Mouse (Mus musculus) heart, adult 2 months (tissue): Measurements from ENCODE around the gene Ilvbl.

Experiments
- CTCF ChIP-seq: fragments of 200-600 bp; IDR thresholded peaks from 2 replicates; pipeline ENCODE4 v1.8.1; 2022; ENCODE audit warnings: antibody characterized with exemption, mild to moderate bottlenecking, moderate library complexity
- EP300 ChIP-seq: fragments of 200-500 bp; IDR thresholded peaks from 2 replicates; pipeline ENCODE4 v1.6.1; 2011; ENCODE audit warnings: low read depth, low read length, control low read depth; ENCODE audit not compliant: insufficient read depth
- POLR2A ChIP-seq: fragments of 200-500 bp; IDR thresholded peaks from 2 replicates; pipeline ENCODE4 v1.6.1; 2011; ENCODE audit warnings: mild to moderate bottlenecking, low read depth, low read length, control low read depth; ENCODE audit not compliant: insufficient read depth

DNA sequence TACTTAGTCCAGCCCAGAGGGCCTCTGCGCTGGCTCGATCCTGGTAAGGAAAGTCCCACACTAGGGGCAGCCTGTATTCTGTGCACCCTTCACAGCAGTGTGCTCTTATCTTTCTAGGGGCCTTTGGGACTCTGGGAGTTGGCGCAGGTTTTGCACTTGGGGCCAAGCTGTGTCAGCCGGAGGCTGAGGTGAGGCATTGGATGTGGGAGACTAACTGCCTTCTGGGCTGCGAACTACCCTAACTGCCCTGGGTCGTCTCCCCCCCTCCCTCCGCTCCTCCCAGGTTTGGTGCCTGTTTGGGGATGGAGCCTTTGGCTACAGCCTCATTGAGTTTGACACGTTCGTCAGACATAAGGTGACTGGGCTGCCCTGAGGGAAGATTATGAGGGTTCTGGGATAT, 9.2 kb downstream of the Ilvbl start:
- no peak for TF ChIP-seq POLR2A
- TF ChIP-seq CTCF: no peak
- no peak for TF ChIP-seq EP300
